Mouse (Mus musculus): Measurements from ENCODE around the gene Tppp2. TPM values are rescaled to one million over a fixed set of nuclear protein-coding genes. Genes with fewer than 3 reads are reported as not detected.
A peak's percentile ranks its signal among the peaks of the same experiment; 100 is the strongest.

Tppp2 gene
- polyA plus RNA-seq, 1 experiment from 2014 or later, result not detected

GRCm38 (mm10) chr14:51904706-51905105, 13.5 kb upstream of the Tppp2 start:
- Histone ChIP-seq H3K27ac (ENCODE audit: low read length) (no peak overlapping the region), H3K27me3 (replicated peaks; ENCODE audit: insufficient read depth, low read length) (no peaks in the 10 kb centered on the region), H3K4me3 (ENCODE audit: low read depth, low read length) (no peak overlapping the region), H3K9ac (replicated peaks; ENCODE audit: low read depth) (no peak overlapping the region), H3K9me3 (ENCODE audit: low read length) (no peaks in the 10 kb centered on the region), H3K36me3 (ENCODE audit: insufficient read depth, low read length) (no peaks in the 10 kb centered on the region), H3K4me2 (replicated peaks; ENCODE audit: low read depth, low read length) (no peak overlapping the region), H3K4me1 (ENCODE audit: insufficient read depth, low read depth, low read length) (no peaks in the 10 kb centered on the region)
- TF ChIP-seq CTCF (IDR thresholded peaks at IDR 0.05) (peak; percentile 67), EP300 (IDR thresholded peaks at IDR 0.05) (no peak)
- 55% methylated on average over 7 of the region's 7 CpGs for WGBS
- DNase-seq (ENCODE audit: low spot score), result peak; percentile 74
- ATAC-seq, result peak; percentile 18; the same call in 1 of the 2 replicates

DNA sequence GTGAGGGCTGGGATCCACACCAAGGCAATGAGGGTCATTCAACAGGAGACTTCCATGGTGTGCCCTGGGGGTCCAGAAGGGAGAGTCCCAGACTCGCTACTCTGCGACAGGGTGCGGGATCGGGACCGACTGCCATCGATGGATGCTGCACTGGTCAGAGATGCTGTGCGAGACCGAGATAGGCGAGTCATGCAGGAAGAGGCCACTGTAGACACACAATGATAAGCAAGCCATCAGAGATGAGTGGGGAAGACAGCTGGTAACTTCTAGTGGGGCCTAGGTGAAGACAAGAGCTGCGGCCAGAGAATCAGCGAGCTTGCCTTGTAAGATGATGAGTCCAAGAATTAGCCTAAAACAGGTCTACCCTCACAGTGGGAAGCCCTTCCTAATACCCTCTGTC, 12.1 kb upstream of the Tppp2 start:
- H3K4me1 ChIP-seq (ENCODE audit: insufficient read depth, low read depth, low read length), result no peaks in the 10 kb centered on the region
- no peaks in the 10 kb centered on the region for H3K27me3 ChIP-seq (replicated peaks; ENCODE audit: insufficient read depth, low read length)
- DNase-seq (ENCODE audit: low spot score) (no peak), ATAC-seq (no peak)
- no peak overlapping the region for H3K27ac ChIP-seq (ENCODE audit: low read length)
- no peak overlapping the region for H3K4me2 ChIP-seq (replicated peaks; ENCODE audit: low read depth, low read length)
- H3K9me3 ChIP-seq (ENCODE audit: low read length), result no peaks in the 10 kb centered on the region
- TF ChIP-seq EP300 (IDR thresholded peaks at IDR 0.05) (no peak), CTCF (IDR thresholded peaks at IDR 0.05) (no peak)
- WGBS, result 89% methylated on average over 11 of the region's 11 CpGs
- H3K4me3 ChIP-seq (ENCODE audit: low read depth, low read length), result no peak overlapping the region
- H3K9ac ChIP-seq (replicated peaks; ENCODE audit: low read depth), result no peak overlapping the region
- no peaks in the 10 kb centered on the region for H3K36me3 ChIP-seq (ENCODE audit: insufficient read depth, low read length)

DNA sequence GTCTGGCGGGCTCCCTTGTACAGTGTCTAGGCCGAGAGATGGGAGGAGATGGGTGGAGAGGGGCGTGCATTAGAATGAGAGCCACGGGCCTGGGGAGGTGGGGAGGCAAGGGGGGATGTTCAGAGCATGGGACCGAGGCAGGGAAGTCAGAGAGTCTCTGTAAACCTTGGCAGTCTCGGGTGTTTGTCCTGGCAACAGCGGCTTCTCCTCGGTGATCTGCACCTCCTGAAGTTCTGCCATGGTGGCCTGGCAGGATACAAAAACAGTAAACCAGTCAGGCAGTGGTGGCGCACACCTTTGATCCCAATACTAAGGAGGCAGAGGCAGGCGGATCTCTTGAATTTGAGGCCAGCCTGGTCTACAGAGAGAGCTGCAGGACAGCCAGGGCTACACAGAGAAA, 6.9 kb upstream of the Tppp2 start:
- Histone ChIP-seq H3K4me2 (replicated peaks; ENCODE audit: low read depth, low read length) (peak overlapping the region; percentile 78; the same call in 1 of the 2 replicates), H3K27me3 (replicated peaks; ENCODE audit: insufficient read depth, low read length) (no peaks in the 10 kb centered on the region), H3K4me1 (ENCODE audit: insufficient read depth, low read depth, low read length) (peaks cover 8% of the 10 kb centered on the region; the same call in 1 of the 2 replicates), H3K27ac (ENCODE audit: low read length) (no peak overlapping the region), H3K9ac (replicated peaks; ENCODE audit: low read depth) (no peak overlapping the region), H3K9me3 (ENCODE audit: low read length) (no peaks in the 10 kb centered on the region), H3K36me3 (ENCODE audit: insufficient read depth, low read length) (no peaks in the 10 kb centered on the region), H3K4me3 (ENCODE audit: low read depth, low read length) (no peak overlapping the region)
- no peak for ATAC-seq
- TF ChIP-seq CTCF (IDR thresholded peaks at IDR 0.05) (no peak), EP300 (IDR thresholded peaks at IDR 0.05) (no peak)
- WGBS, result 86% methylated on average over 10 of the region's 10 CpGs
- no peak for DNase-seq (ENCODE audit: low spot score)

- 10% methylated on average over 14 of the region's 14 CpGs for WGBS
- TF ChIP-seq CTCF (IDR thresholded peaks at IDR 0.05), result no peak
- TF ChIP-seq EP300 (IDR thresholded peaks at IDR 0.05), result no peak
- no peak for ATAC-seq
- H3K36me3 ChIP-seq (ENCODE audit: insufficient read depth, low read length), result no peaks in the 10 kb centered on the region
- no peaks in the 10 kb centered on the region for H3K9me3 ChIP-seq (ENCODE audit: low read length)
- H3K27me3 ChIP-seq (replicated peaks; ENCODE audit: insufficient read depth, low read length), result no peaks in the 10 kb centered on the region
- peaks cover 8% of the 10 kb centered on the region; the same call in 1 of the 2 replicates for H3K4me1 ChIP-seq (ENCODE audit: insufficient read depth, low read depth, low read length)
- H3K4me3 ChIP-seq (ENCODE audit: low read depth, low read length), result peak overlapping the region; percentile 57
- no peak for DNase-seq (ENCODE audit: low spot score)
- peak overlapping the region; percentile 94 for H3K27ac ChIP-seq (ENCODE audit: low read length)
- H3K4me2 ChIP-seq (replicated peaks; ENCODE audit: low read depth, low read length), result peak overlapping the region; percentile 78
- peak overlapping the region; percentile 74 for H3K9ac ChIP-seq (replicated peaks; ENCODE audit: low read depth)
These were observed 5.7 kb upstream of the Tppp2 start for GRCm38 (mm10) chr14:51912391-51913061.

- under 1% methylated on average over 52 of the region's 58 CpGs for WGBS
- ATAC-seq, result peak; percentile 86
- peak overlapping the region; percentile 94 for H3K27ac ChIP-seq (ENCODE audit: low read length)
These were observed 4.9 kb upstream of the Tppp2 start for GRCm38 (mm10) chr14:51913062-51913959.

More at GRCm38 (mm10) chr14:51913062-51913959, 4.9 kb upstream of the Tppp2 start:
- peak overlapping the region; percentile 78 for H3K4me2 ChIP-seq (replicated peaks; ENCODE audit: low read depth, low read length)
- DNase-seq (ENCODE audit: low spot score), result peak; percentile 93
- H3K9ac ChIP-seq (replicated peaks; ENCODE audit: low read depth), result peak overlapping the region; percentile 74
- no peaks in the 10 kb centered on the region for H3K27me3 ChIP-seq (replicated peaks; ENCODE audit: insufficient read depth, low read length)
- no peak for TF ChIP-seq CTCF (IDR thresholded peaks at IDR 0.05)
- no peak for TF ChIP-seq EP300 (IDR thresholded peaks at IDR 0.05)
- no peaks in the 10 kb centered on the region for H3K9me3 ChIP-seq (ENCODE audit: low read length)
- peaks cover 8% of the 10 kb centered on the region; the same call in 1 of the 2 replicates for H3K4me1 ChIP-seq (ENCODE audit: insufficient read depth, low read depth, low read length)
- H3K36me3 ChIP-seq (ENCODE audit: insufficient read depth, low read length), result no peaks in the 10 kb centered on the region
- peak overlapping the region; percentile 57 for H3K4me3 ChIP-seq (ENCODE audit: low read depth, low read length)
